Mouse (Mus musculus) layer of hippocampus, adult 8-10 months (tissue): Measurements from ENCODE around the gene Gm6525. TPM values are rescaled to one million over a fixed set of nuclear protein-coding genes. Genes with fewer than 3 reads are reported as not detected.
A peak's percentile ranks its signal among the peaks of the same experiment; 100 is the strongest.

ENCODE experiments used
- DNase-seq, 2 experiments: peaks; one replicate each; pipeline ENCODE4 v3.0.0; 2022; ENCODE audit warnings: low spot score in 2 of 2
- total RNA-seq, 4 experiments: library from RNA; stranded (reverse); gene quantifications; 2 replicates each; pipeline ENCODE4 v1.2.4; 2022

The Gm6525 gene
- total RNA-seq, 4 experiments from 2014 or later, result not detected

GRCm38 (mm10) chr3:84169393-84170005, 4.4 kb upstream of the Gm6525 start:
- no peak for DNase-seq

- DNase-seq, result no peak
Observed at GRCm38 (mm10) chr3:84172406-84172805, 1.5 kb upstream of the Gm6525 start.

- peak; percentile 49 to 67 for DNase-seq
Observed at GRCm38 (mm10) chr3:84175337-84176315, 1.7 kb downstream of the Gm6525 start.

- DNase-seq, result no peak
Observed at GRCm38 (mm10) chr3:84177834-84178233, 3.9 kb downstream of the Gm6525 start.

GRCm38 (mm10) chr3:84180304-84180703, 6.4 kb downstream of the Gm6525 start:
- DNase-seq, result no peak

GRCm38 (mm10) chr3:84181102-84181501, 7.2 kb downstream of the Gm6525 start:
- no peak for DNase-seq

GRCm38 (mm10) chr3:84181717-84182116, 7.8 kb downstream of the Gm6525 start:
- no peak for DNase-seq

- no peak for DNase-seq
Observed at GRCm38 (mm10) chr3:84189629-84190173, 15.8 kb downstream of the Gm6525 start.

GRCm38 (mm10) chr3:84190513-84191061, 16.7 kb downstream of the Gm6525 start:
- DNase-seq, result no peak

GRCm38 (mm10) chr3:84191141-84191881, 17.4 kb downstream of the Gm6525 start:
- DNase-seq, result no peak

GRCm38 (mm10) chr3:84193881-84194280, 20.0 kb downstream of the Gm6525 start:
- DNase-seq, result no peak

- DNase-seq, result no peak
Observed at GRCm38 (mm10) chr3:84198229-84198628, 24.3 kb downstream of the Gm6525 start.

GRCm38 (mm10) chr3:84199516-84199915, 25.6 kb downstream of the Gm6525 start:
- no peak for DNase-seq

- DNase-seq, result no peak
Observed at GRCm38 (mm10) chr3:84200559-84201420, 26.9 kb downstream of the Gm6525 start.

GRCm38 (mm10) chr3:84204640-84205039, 30.7 kb downstream of the Gm6525 start:
- no peak for DNase-seq

- DNase-seq, result peak in 1 of 2 experiments; percentile 66
Observed at GRCm38 (mm10) chr3:84205650-84206049, 31.7 kb downstream of the Gm6525 start.

GRCm38 (mm10) chr3:84206106-84206505, 32.2 kb downstream of the Gm6525 start:
- DNase-seq, result no peak

- no peak for DNase-seq
Observed at GRCm38 (mm10) chr3:84207366-84207765, 33.5 kb downstream of the Gm6525 start.

- DNase-seq, result no peak
Observed at GRCm38 (mm10) chr3:84208475-84208874, 34.6 kb downstream of the Gm6525 start.

GRCm38 (mm10) chr3:84208917-84209513, 35.1 kb downstream of the Gm6525 start:
- no peak for DNase-seq
